Mouse (Mus musculus) adrenal gland, postnatal 36 days (tissue): ENCODE results near the gene Syt13. TPM values are rescaled to one million over a fixed set of nuclear protein-coding genes. Genes with fewer than 3 reads are reported as not detected.
A peak's percentile ranks its signal among the peaks of the same experiment; 100 is the strongest.

Experiments used
- DNase-seq, 2 experiments: peaks; one replicate each; pipeline ENCODE4 v3.0.0; 2021; ENCODE audit warnings: mixed read lengths in 1 of 2
- total RNA-seq, 2 experiments: library from RNA; stranded (reverse); gene quantifications; 2 replicates each; pipeline ENCODE4 v1.2.3; 2021

Syt13 gene
- total RNA-seq, 2 experiments from 2014 or later, result 1.1 to 2.0 TPM

GRCm38 (mm10) chr2:92964345-92964744, 49.4 kb downstream of the Syt13 start:
- DNase-seq, result no peak

DNA sequence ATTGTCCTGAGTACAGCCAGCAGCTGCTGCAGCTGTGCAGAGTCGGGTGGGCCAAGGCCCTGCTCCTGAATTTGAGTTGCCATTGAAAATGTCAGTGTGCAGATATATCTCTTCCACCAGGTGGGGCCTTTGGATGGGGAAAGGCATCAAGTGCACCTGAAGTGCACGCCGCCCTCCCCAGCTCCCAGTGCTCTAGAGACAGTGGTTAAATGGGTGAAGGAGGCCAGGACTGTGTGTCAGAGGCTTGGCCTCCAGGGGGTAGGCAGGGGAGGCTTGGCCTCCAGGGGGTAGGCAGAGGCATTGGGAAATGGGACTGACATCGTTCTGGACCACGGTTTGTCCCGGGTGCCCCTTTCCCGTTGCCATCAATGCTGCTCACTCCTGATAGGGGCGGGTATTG, 51.4 kb downstream of the Syt13 start:
- DNase-seq, result no peak

DNA sequence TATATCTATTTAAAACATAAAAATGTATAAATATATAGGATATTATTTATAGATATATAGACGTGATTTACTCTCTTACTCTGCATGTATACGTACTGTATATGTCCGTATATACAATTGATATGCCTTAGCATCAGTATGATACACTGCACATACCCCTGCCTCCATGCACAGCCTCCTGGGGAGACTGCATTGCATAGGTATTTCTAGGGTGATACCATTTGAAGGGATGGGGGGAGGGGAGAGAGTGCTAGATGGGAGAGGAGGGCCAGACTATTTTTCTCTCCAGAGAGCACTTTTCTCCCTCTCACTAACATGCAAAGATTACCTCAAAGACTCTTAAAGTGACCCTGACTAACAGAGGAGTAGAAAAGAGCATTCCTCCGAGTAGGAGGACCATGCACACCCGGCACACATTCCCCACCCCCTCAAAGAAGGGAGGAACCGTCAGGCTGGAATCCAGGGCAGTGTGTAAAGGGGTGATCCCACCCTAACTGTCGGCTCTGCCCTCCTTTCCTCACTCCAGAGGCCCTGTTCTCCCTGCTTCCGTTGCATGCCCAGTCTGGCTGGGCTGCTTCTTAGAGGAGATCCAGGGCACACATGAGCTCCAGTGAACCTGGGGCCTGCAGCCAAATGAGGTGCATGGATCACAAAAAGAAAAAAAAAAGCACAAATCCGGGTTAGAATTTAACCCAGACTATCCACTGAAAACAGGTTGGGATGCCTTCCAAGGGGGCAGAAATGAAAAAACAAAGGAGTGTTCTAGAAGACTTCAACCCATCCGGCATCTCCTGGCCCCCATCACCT, 52.3 kb downstream of the Syt13 start:
- no peak for DNase-seq

GRCm38 (mm10) chr2:92967839-92968166, 52.9 kb downstream of the Syt13 start:
- no peak for DNase-seq

GRCm38 (mm10) chr2:92971069-92971468, 56.2 kb downstream of the Syt13 start:
- DNase-seq, result no peak

DNA sequence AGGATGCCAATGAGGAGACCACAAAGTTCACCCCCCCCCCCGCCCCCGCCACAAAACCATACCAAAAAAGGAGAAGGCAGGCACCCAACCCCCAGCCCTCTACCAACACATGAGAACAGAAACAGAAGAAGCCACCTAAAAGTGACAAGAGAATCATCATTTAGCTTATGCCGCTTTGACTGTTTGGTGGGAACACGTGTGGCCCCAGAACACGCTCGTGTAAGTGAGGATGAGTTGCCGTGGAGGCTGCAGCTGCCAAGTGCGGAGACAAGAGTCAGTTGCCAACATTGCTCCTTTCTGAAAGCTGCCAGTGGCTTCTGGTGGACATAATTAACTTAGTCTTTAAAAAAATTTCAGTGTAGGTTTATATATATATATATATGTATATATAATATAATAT, 56.6 kb downstream of the Syt13 start:
- DNase-seq, result no peak

DNA sequence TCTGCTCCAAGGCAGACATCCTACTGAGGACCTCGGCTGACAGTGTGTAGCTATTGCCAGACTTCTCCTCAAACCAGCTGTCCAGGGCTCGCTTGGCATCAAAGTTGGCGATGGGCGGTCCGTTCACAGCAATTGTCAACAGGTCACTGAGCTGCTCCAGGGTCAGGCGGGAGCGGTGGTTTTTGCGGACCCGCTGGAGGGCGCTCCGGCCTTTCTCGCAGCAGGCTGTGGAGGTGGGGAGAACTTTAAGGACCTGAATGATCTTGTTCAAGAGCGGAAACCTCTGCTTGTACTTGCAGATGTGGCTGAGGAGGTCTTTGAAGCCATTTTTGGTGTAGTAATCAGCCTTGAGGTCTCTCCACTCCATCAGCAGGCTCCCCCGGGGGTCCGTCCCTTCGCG, 57.2 kb downstream of the Syt13 start:
- DNase-seq, result no peak

GRCm38 (mm10) chr2:92973646-92974045, 58.7 kb downstream of the Syt13 start:
- DNase-seq, result no peak

DNA sequence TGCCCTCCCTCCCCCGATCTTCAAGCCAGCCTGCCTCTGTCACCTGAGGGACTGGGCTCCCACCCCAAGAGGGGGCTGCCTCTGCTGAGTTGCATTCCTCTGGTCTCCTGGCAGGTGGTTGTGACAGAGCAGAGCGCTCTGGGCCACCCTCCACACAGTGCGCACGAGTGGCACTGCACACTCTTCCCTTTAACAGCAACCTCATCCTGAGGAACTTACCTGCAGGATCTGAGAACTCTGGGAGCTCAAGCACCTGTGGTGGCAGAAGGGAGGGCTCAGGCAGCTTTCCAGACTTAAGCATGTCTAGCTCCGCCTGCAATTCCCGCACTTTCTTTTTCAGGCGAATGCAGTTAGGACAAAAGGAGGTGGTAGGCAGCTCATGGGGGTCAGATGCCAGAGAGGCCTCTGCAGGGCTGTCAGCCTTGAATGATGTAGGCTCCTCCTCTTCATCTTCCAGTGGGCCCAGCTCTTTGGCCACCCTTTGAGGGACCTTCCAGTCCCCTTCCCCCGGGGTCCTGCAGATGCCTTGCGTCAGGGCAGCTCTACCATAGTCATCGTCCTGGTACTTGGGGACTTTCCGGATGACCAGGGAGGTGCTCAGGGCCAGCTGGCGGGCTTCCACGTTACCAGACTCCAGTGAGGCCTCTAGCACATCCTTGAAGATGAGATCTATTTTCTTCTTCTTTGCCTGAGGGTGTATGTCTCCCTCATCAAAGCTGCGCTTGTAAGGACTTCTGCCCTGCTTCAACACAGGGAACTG, 60.3 kb downstream of the Syt13 start:
- peak; percentile 54 to 59 for DNase-seq

GRCm38 (mm10) chr2:92980165-92980564, 65.3 kb downstream of the Syt13 start:
- DNase-seq, result peak; percentile 28 to 35

DNA sequence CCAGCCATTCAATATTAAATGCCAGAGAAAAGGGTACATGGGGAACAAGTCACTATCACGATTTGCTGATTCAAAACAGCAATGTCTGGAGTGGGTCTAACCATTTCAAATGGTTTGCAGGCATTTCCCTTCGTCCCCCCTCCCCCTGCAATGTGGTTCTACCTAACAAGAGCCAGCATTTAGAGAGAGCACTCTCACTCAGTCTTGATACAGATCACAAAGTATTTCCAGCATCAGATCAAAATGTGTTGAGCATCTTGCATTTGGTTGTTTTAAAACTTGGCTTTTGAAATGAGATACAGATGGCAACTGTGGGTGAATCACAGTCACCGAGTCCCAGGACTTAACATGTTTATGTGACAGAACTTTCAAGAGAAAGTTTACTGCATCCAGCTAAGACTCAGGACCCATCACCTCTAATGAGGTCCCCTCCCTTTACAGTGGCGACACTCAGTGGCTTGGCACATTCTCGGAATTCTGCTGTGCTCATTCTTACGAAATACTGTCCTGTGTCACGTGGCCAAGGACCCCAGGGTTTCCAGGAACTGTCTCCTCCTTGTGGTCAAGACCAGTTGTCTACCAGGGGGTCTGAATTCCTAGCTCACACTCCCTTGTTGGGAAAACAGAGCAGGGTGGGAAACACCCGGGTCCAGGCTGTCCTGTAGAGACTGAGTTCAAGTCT, 67.8 kb downstream of the Syt13 start:
- DNase-seq, result no peak

DNA sequence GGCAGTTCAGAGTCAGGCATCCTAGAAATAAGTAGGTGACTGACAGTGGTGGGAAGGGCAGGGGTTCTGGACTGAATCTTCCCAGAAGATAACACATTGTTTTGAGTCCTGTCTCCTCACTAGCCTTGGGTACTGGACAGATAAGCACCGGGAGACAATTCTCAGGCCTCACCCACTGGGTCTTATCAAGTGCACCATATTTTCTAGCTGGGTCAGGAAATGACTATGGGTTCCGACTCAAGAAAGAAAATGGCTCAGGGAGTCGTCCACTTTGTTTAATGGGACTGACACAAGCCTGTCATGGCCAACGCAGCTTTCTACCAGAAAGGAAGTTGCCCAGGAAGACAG, 68.3 kb downstream of the Syt13 start:
- no peak for DNase-seq

DNA sequence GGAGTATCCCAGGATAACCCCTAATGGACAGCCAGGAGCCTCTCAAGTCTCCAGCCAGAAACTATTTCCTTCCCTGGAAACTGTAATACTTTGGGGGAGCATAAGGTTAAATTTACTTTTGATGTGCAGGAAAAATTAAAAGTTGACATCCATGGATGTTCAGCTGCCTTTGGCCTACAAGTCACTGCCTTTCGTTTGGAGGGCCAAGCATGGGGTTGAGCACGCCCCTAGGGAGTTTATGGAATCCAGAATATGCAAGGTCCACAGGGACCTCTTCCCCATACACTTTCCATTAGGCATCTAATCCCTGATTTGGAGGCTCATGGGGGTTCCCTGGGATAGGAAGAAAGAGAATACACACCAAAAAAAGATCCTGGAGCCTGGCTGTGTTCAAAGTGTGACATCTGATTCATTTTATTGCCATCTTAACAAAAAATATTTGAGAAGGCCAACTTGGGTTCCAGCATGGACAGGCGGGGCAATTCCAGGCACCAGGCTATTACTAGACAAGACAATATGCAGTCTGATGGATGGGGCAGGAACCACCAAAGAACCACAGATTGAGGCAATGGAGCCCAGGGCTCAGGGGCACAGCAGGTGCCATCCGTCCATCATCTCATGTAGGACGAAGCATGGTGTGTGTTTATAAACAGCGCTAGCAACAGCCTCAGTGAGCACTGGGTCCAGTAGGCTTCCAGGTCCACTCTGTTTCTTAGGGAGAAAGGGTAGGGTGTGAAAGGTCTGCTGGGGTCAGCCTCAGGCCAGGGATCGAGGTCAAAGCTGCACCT, 69.6 kb downstream of the Syt13 start:
- DNase-seq, result no peak

DNA sequence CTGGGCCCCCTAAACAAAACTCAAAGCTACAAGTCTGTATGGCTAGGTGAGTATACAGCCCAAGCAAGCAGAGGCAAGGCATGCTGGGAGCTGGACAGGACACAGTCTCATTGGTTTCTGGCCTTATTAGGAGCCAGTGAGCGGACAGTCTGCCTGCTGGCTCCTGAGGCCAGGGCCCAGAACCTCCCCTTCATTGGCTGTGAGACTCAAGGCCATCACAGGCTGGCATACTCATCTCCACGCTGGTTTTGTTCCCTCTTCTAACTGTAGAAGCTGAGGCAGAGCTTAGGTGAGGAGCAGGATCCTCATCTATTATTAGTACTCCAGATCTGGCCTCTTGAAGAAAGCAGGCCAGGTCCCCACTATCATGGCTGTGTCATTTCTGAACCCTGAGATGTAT, 70.3 kb downstream of the Syt13 start:
- peak; percentile 59 for DNase-seq

GRCm38 (mm10) chr2:92985600-92985999, 70.7 kb downstream of the Syt13 start:
- no peak for DNase-seq

DNA sequence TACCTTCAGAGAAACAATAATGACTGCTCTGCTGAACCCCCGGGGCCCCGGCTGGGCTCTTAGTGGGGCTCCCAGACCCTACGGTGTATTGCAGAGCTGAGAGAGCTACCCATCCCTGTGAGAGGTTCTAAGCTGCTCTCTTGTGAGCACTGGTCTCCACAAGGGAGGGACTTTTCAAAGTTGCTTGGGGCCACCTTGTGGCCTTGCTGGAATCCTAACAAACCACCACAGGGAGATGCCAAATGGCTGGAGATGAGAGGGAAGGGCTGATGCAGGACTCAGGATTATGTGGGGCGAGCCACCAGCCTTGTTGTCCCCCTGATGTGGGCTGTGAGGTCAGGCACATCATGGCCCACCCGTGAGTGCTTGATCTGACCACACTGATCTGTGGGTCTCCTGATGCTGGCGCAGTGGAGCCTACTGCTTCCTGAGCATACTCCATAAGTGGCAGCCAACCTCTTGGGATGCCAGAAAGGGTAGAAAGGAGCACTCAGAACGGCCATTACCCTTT, 72.3 kb downstream of the Syt13 start:
- no peak for DNase-seq

DNA sequence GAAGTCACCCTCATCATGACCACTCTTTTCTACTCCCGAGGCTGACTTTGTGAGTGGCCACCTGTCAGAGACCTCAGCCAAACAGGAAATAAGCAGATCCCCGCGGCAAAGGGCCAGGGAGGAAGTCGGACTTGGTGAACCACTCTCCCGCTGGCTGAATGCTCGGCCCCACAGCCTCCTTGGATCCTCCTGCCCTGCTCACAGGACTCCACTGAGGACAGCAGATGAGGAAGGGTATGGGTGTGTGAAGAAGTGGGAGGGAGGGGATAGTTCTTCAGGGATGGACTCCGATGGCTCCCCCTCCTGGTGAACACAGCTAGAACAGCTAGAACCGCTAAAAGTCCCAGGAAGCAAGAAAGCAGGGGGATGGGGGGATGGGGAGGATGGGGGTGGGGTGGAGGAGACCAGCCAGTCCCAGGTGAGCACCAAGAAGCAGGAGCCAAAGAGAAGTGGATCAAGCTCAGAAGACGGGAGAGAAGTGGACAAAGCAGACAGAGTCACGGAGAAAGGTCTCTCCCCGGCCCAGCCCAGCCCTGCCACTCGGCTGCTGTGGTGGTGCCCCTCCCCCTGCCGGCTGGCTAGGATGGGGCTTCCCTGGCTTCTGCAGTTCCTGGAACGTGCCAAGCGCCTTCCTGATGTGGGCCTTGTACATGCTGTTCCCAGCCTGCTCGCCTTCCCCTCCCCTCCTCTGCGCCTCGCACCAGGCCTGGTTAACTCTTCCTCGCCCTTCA, 73.2 kb downstream of the Syt13 start:
- DNase-seq, result peak; percentile 71 to 87

GRCm38 (mm10) chr2:92989593-92989992, 74.7 kb downstream of the Syt13 start:
- DNase-seq, result no peak

DNA sequence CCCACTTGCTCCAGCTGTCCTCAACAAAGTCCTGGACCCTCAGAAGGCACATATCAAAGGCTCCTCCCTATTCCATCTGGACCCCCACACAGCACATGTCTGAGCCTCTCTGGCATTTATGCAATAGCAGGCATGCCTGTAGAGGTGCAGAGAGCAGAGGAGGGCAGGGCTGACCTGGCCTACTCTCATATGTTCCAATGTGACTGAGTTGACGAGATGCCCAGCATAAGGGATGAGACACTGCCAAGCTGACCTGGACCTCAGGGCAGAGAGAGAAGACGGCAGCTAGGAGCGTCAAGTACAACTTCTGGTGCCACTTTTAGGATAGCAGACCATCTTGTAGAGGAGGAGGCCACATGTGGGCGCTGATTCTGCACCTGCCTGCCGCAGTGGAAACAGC, 77.1 kb downstream of the Syt13 start:
- DNase-seq, result no peak

- peak in 1 of 2 experiments; percentile 25 for DNase-seq
Observed at GRCm38 (mm10) chr2:93005028-93005427, 90.1 kb downstream of the Syt13 start.
